Mouse (Mus musculus): ENCODE measurements around the gene Plk2. TPM values are rescaled to one million over a fixed set of nuclear protein-coding genes. Genes with fewer than 3 reads are reported as not detected.

The Plk2 gene
- 69.0 and 75.1 TPM in 2 replicates for polyA plus RNA-seq (2012; rRNA removed)

GRCm38 (mm10) chr13:110394291-110395178 is at the start of gene Plk2:
Gene Plk2 (plus strand): TSS chr13:110395046.

GRCm38 (mm10) chr13:110356941-110357340 is 37.9 kb upstream of the Plk2 start, which contains the start of gene Gapt:
Gene Gapt (minus strand): TSS chr13:110357199.

Other genes with a start within 250 kb of the Plk2 start
- gene Rab3c, start 114.0 kb upstream of the Plk2 start, polyA plus RNA-seq (2012; rRNA removed), result 53.1 and 55.3 TPM in 2 replicates
- gene Gapt, start 37.8 kb upstream of the Plk2 start, polyA plus RNA-seq (2012; rRNA removed), result 0.07 and 0.11 TPM in 2 replicates